Mouse (Mus musculus) testis, adult 10 weeks (tissue): ENCODE data around the gene Cdc45. TPM values are rescaled to one million over a fixed set of nuclear protein-coding genes. Genes with fewer than 3 reads are reported as not detected.

ENCODE experiments used
- polyA plus RNA-seq: library from polyadenylated mRNA; stranded (reverse); fragments of 350-450 nt; fragmentation: Illumina TruSeq; extraction: RNeasy Lipid Tissue Mini Kit (QIAGEN cat#74804); gene quantifications from one replicate; pipeline ENCODE4 v1.2.3, GENCODE M21; 2014; ENCODE audit warnings: low read depth, low replicate concordance

Cdc45 gene
- polyA plus RNA-seq, result 14.3 TPM

DNA sequence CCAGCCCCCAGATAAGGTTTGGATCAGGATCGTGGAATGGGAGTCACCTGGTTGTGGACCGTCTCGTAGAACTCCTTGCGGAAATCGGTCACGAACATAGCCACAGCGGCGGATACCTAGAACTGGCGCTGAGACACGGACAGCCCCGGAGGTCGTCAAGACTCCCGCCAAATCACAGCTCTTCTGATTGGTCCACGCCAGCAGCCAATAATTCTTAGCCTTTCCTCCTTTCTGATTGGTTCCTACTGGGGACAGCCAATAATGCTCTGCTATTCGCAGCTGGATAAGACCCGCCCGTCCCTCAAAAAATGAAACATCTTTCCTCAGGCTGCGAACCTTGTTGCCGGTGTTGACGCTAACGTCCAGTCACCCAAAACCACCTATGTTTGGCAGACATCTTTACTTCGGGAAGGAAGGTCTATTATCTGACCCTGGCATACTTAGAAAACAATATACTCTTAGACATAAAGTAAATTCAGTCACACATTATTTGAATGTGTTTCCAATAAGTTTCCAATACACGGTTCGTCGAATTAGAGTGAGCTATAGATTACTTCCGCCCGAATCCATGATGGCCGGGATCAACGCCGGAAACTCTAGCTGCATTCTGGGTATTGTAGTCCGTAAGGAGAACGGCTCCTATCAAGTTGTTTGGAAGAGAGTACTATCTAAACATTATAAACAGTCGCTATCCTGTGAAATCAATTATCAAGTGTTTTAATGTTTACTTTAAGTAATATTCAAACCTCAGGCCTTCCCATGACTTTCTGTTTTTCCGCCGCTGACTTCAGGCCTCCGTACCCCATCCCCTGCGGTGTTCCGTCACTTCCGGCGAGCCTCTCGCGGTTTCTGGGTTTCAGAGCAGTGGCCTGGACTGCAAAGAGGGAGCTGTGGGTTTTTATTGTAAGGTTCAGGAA is at the start of gene Cdc45, which contains the start of gene Ufd1:
Gene Cdc45, minus strand, starts transcription at position 520 of the 917 bp plus-strand sequence.
Gene Ufd1, plus strand, starts transcription at position 312 of the 917 bp plus-strand sequence.

DNA sequence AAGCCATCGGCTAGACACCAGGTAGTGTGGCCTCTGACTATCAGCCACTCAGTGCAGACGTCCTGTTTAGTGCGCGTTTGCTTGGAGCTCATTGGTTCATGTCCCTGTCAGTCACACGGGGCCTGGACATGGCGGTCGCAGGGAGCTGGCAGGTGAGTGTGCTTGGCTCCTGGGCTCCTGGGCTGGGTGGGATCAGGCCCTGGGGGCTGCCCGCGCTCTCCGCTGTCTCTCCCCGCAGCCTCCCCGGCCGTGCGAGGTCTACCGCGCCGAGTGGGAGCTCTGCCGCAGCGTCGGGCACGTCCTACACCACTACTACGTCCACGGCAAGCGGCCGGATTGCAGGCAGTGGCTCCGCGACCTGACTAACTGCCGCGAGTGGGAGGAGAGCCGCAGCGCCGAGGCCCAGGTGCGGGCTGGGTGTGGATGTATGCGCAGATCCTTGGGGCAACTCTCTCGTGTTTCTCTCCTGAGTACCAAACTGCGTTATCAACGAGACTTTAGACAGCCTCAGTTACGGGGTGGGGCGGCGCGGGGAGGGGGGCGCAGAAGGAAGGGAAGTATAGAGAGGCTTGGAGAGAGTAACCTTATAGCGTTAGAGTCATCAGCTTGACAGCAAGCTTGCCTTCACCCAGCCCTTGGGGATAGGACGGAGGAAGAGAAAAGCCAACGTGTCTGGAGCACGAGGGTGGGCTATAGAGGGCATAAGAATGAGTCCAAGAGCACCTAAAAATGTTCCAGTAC is 24.9 kb upstream of the Cdc45 start, which contains the start of the genes 2510002D24Rik and Gm28539:
Gene 2510002D24Rik, plus strand, starts transcription at position 111 of the 741 bp plus-strand sequence.
Gene Gm28539, plus strand, starts transcription at position 117 of the 741 bp plus-strand sequence.

DNA sequence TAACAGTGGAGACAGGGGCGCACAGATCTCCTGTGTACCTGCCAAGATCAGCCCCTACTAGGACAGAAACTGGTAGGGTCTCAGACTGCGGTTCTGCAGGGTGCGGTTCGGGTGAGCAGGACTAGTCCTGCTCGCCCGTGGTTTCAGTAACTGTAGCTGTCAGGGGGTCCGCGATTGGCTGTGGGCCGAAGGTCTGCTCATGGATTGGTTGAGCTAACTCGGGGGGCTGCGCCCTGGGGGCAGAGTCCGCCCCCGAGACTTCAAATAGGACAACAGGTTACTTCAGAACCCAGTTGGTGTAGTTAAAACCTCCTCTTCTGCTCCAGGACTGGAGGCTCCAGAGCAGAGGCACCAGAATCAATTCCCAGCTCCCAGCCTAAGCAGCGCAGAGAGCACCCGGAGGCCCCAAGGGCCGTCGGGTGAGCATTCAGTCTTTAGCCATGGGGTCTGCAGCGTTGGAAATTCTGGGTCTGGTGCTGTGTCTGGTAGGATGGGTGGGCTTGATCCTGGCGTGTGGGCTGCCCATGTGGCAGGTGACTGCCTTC is 35.2 kb downstream of the Cdc45 start, which contains the start of gene Cldn5:
Gene Cldn5, plus strand, starts transcription at position 292 of the 545 bp plus-strand sequence.

Other genes starting within 250 kb of the Cdc45 start
- gene Tbx1, start 221.3 kb downstream of the Cdc45 start, polyA plus RNA-seq, result 1.8 TPM
- 1.3 TPM for gene Gp1bb, start 189.6 kb downstream of the Cdc45 start, polyA plus RNA-seq
- 1.8 TPM for gene Gm49601, start 185.6 kb downstream of the Cdc45 start, polyA plus RNA-seq
- 3.5 TPM for gene Sept5, start 182.0 kb downstream of the Cdc45 start, polyA plus RNA-seq
- 0.14 TPM for gene Cldn5, start 35.1 kb downstream of the Cdc45 start, polyA plus RNA-seq
- gene Ufd1, start 208 bp downstream of the Cdc45 start, polyA plus RNA-seq, result 206 TPM
- gene 2510002D24Rik, start 24.6 kb upstream of the Cdc45 start, polyA plus RNA-seq, result 2.0 TPM
- gene Gm28539, start 24.6 kb upstream of the Cdc45 start, polyA plus RNA-seq, result not detected
- gene Mrpl40, start 64.9 kb upstream of the Cdc45 start, polyA plus RNA-seq, result 52.6 TPM
- gene Hira, start 65.0 kb upstream of the Cdc45 start, polyA plus RNA-seq, result 9.0 TPM